Mouse (Mus musculus) ES-E14 (cell line): ENCODE results near the gene Gpc6. TPM values are rescaled to one million over a fixed set of nuclear protein-coding genes. Genes with fewer than 3 reads are reported as not detected.

Experiments
- DNase-seq: peaks from one replicate; pipeline ENCODE4 v3.0.0-alpha.2; 2013; ENCODE audit warnings: low read depth, low spot score
- H3K27ac ChIP-seq: 2 replicates; pipeline ENCODE4 v1.5.1; 2012; ENCODE audit warnings: low read depth, mild to moderate bottlenecking, low read length, moderate library complexity, mixed read lengths; ENCODE audit not compliant: poor library complexity, insufficient read depth, severe bottlenecking
- H3K36me3 ChIP-seq: 2 replicates; pipeline ENCODE4 v1.6.1; 2012; ENCODE audit warnings: mild to moderate bottlenecking, low read length, moderate library complexity, mixed read lengths; ENCODE audit not compliant: control insufficient read depth, poor library complexity, insufficient read depth, severe bottlenecking
- H3K4me1 ChIP-seq, 2 experiments: fragments of 150-350 bp in 1 of 2; sonication (generic) in 1 of 2; 2 replicates each; pipeline ENCODE4 v1.6.1; 2012; ENCODE audit warnings: low read length in 2 of 2, mild to moderate bottlenecking in 1 of 2, mixed read lengths in 1 of 2; ENCODE audit not compliant: control insufficient read depth in 2 of 2, insufficient read depth in 2 of 2, poor library complexity in 1 of 2
- H3K4me3 ChIP-seq, 2 experiments: fragments of 150-350 bp in 1 of 2; sonication (generic) in 1 of 2; 2 replicates each; pipeline ENCODE4 v1.5.1; 2012; ENCODE audit warnings: low read length in 2 of 2, low read depth in 1 of 2, mild to moderate bottlenecking in 1 of 2, mixed read lengths in 1 of 2; ENCODE audit not compliant: insufficient read depth in 1 of 2, poor library complexity in 1 of 2, severe bottlenecking in 1 of 2
- H3K9ac ChIP-seq: 2 replicates; pipeline ENCODE4 v1.6.1; 2012; ENCODE audit warnings: low read depth, mild to moderate bottlenecking, low read length, mixed read lengths; ENCODE audit not compliant: poor library complexity, insufficient read depth, severe bottlenecking
- H3K9me3 ChIP-seq: fragments of 150-350 bp; sonication (generic); 2 replicates; pipeline ENCODE4 v1.6.1; 2012; ENCODE audit warnings: low read depth, mild to moderate bottlenecking, low read length; ENCODE audit not compliant: control insufficient read depth, insufficient read depth
- CHD2 ChIP-seq: IDR thresholded peaks from 2 replicates; pipeline ENCODE4 v1.6.1; 2014; ENCODE audit warnings: mild to moderate bottlenecking, low read depth, low read length, inconsistent platforms
- HCFC1 ChIP-seq: IDR thresholded peaks from 2 replicates; pipeline ENCODE4 v1.6.1; 2012; ENCODE audit warnings: low read length, inconsistent platforms, borderline replicate concordance; ENCODE audit not compliant: insufficient read depth
- MAFK ChIP-seq: IDR thresholded peaks from 2 replicates; pipeline ENCODE4 v1.6.1; 2014; ENCODE audit warnings: mild to moderate bottlenecking, low read depth, low read length, inconsistent platforms; ENCODE audit not compliant: insufficient read depth
- ZC3H11A ChIP-seq: IDR thresholded peaks from 2 replicates; pipeline ENCODE4 v1.6.1; 2012; ENCODE audit warnings: low read depth, mild to moderate bottlenecking, inconsistent platforms, low read length, borderline replicate concordance
- ZNF384 ChIP-seq: IDR thresholded peaks from 2 replicates; pipeline ENCODE4 v1.6.1; 2012; ENCODE audit warnings: low read depth, low read length, inconsistent platforms
- in situ Hi-C, 2 experiments: fragments of 600-800 bp; cut with MboI; formaldehyde crosslinking; loops; one replicate each; pipeline ENCODE4 v1.15.1; 2025; ENCODE audit warnings: low sequenced_read_pairs in 2 of 2, inconsistent platforms in 1 of 2; ENCODE audit not compliant: unreplicated experiment in 2 of 2
- total RNA-seq: library from RNA; depleted of rRNA; stranded (reverse); fragments of 300-350 nt; gene quantifications from 2 replicates; pipeline ENCODE4 v1.2.3, GENCODE M21; 2012

The Gpc6 gene
- total RNA-seq, 1 experiment, result 3.2 TPM

- no peak for DNase-seq
- in situ Hi-C loops, result no loop called here
- TF ChIP-seq HCFC1 (no peak), ZC3H11A (no peak), CHD2 (no peak), ZNF384 (no peak), MAFK (no peak)
Measured at GRCm38 (mm10) chr14:117093586-117093985, 168.5 kb downstream of the Gpc6 start.

DNA sequence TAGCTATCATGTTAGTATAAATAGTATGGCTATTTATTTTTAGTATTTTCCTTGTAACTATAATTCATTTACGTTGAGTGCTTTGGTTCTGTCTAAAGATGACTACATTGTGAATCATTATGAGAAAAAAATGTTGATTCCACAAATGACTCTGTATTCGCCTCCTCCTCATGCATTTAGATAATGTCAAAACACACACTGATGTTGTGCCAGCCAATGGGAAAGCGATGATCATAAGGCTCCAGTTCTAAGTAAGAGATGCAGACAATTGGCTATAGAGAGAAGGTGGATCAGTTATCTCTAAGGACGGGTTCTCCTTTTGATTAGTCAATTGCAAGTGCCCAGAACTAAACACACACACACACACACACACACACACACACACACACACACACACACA lies 181.8 kb downstream of the Gpc6 start:
- no peaks in the 10 kb centered on the region for H3K36me3 ChIP-seq
- H3K9me3 ChIP-seq, result no peaks in the 10 kb centered on the region
- H3K4me3 ChIP-seq, result no peak overlapping the region
- in situ Hi-C loops, result no loop called here
- H3K9ac ChIP-seq, result no peak overlapping the region
- TF ChIP-seq ZNF384, result no peak
- TF ChIP-seq HCFC1, result no peak
- TF ChIP-seq CHD2, result no peak
- no peak for TF ChIP-seq MAFK
- TF ChIP-seq ZC3H11A, result no peak
- DNase-seq, result no peak
- H3K27ac ChIP-seq, result no peak overlapping the region
- no peaks in the 10 kb centered on the region for H3K4me1 ChIP-seq

More at GRCm38 (mm10) chr14:117093586-117093985, 168.5 kb downstream of the Gpc6 start:
- H3K4me1 ChIP-seq, result no peaks in the 10 kb centered on the region
- H3K27ac ChIP-seq, result no peak overlapping the region
- no peak overlapping the region for H3K9ac ChIP-seq
- H3K9me3 ChIP-seq, result no peaks in the 10 kb centered on the region
- no peak overlapping the region for H3K4me3 ChIP-seq
- H3K36me3 ChIP-seq, result no peaks in the 10 kb centered on the region

DNA sequence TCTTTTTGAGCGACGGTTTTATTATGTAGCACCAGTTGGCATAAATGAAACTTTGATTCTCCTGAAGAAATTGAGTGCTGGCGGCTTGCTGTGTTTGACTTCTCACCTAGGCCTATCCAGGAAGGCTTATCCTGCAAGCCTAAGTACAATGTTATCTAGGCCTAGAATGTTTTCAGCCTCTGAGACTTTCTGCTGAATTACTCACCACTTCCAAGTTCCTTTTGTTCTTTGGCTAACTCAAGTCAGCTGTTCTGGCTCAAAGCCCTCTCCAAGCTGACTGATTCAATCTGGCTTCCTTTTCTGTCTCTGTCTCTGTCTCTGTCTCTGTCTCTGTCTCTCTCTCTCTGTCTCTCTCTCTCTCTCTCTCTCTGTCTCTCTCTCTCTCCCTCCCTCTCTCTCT lies 188.0 kb downstream of the Gpc6 start:
- in situ Hi-C loops, result no loop called here
- no peak for DNase-seq
- Histone ChIP-seq H3K9me3 (no peaks in the 10 kb centered on the region), H3K36me3 (no peaks in the 10 kb centered on the region), H3K9ac (no peak overlapping the region), H3K4me1 (no peaks in the 10 kb centered on the region), H3K4me3 (no peak overlapping the region), H3K27ac (no peak overlapping the region)
- TF ChIP-seq MAFK (no peak), ZNF384 (no peak), HCFC1 (no peak), ZC3H11A (no peak), CHD2 (no peak)

GRCm38 (mm10) chr14:117122036-117122435 lies 196.9 kb downstream of the Gpc6 start:
- Histone ChIP-seq H3K4me3 (no peak overlapping the region), H3K4me1 (no peaks in the 10 kb centered on the region), H3K36me3 (no peaks in the 10 kb centered on the region), H3K9me3 (no peaks in the 10 kb centered on the region), H3K27ac (no peak overlapping the region), H3K9ac (no peak overlapping the region)
- in situ Hi-C loops, result no loop called here
- no peak for DNase-seq
- TF ChIP-seq ZNF384 (no peak), ZC3H11A (no peak), MAFK (no peak), CHD2 (no peak), HCFC1 (no peak)

DNA sequence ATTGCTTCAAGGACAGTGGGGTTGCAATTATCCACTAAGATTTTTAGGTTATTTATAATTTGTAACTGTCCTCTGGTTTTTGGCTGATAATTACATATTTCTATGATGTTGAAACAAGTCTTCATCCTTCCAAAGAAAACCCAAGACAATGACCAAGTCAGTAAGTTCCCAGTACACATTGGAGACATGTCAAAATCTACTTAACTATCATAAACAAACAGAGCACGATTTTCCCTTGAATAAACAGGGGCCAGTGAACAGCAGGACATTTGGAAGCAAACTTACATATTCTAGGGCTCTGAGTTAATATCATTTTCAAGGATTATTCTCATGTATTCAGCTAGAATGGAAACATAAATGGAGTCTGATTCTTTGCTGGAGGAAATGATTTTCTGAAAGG lies 205.2 kb downstream of the Gpc6 start:
- in situ Hi-C loops, result no loop called here
- Histone ChIP-seq H3K4me3 (no peak overlapping the region), H3K9ac (no peak overlapping the region), H3K4me1 (no peaks in the 10 kb centered on the region), H3K27ac (no peak overlapping the region), H3K9me3 (no peaks in the 10 kb centered on the region), H3K36me3 (no peaks in the 10 kb centered on the region)
- no peak for DNase-seq
- TF ChIP-seq ZC3H11A, result no peak
